ENCODE assay signal across 10 mouse cellular contexts in the genomic region with DNA sequence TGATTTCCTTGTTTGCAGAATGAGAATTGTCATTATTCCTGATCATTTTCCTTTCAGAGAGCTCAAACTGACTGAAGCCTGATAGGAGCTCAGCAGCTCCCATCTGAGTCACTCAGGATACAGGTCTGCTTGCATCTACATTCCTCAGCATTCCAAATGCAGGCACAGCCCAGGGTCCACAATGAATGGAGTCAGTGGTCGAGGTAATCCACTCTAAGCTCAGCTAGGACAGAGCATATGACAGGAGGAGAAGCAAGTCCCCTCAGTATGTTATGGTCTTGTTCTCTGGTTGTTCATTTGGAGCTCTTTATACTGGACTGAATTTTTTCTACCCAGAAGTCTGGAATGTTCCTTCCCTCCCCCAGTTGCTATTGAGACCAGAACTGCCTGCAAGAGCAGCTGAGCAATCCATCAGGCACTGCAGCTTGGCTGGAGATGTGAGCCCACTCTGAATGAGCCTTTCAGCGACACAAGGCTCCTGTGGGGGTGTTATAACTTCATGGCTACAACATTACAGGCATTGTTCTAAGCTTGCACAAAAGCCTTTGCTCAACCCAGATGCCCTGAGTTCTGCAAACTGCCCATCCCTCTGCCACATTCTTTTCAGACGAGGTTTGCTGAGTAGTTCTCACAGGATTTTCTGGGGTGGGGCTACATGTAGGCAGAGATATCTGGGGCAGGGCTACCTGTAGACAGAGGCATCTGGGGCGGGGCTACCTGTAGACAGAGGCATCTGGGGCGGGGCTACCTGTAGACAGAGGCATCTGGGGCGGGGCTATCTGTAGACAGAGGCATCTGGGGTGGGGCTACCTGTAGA. TPM values are rescaled to one million over a fixed set of nuclear protein-coding genes. Genes with fewer than 3 reads are reported as not detected.
DNase-seq lines count a peak whose midpoint lies in the region; ATAC-seq and TF ChIP-seq lines count a peak whose summit lies in the region.
"Had no signal": no experiment of that assay in that cellular context is flagged by ENCODE, and none has a peak within 500 bp of the region (broad histone marks: within the 10 kb centered on the region; RNA-seq: fewer than 3 reads in every experiment).

No protein-coding gene starts in this region.

- no peaks in the 10 kb centered on the region for H3K9me3 ChIP-seq in limb, embryonic 15.5 days
- no peaks in the 10 kb centered on the region for H3K9me3 ChIP-seq in stomach, postnatal 0 days (ENCODE audit: control insufficient read depth, low read length)
- no peaks in the 10 kb centered on the region for H3K9me3 ChIP-seq in forebrain, embryonic 13.5 days (replicated peaks)

- H3K9ac ChIP-seq in limb, embryonic 15.5 days = no peak overlapping the region
- H3K9ac ChIP-seq in stomach, postnatal 0 days (ENCODE audit: low read length) = no peak overlapping the region
- no peak overlapping the region for H3K9ac ChIP-seq in forebrain, embryonic 13.5 days

- peak; percentile 29 for DNase-seq in cerebellum, adult 11-12 months
- DNase-seq in cerebellum, postnatal 25 days = no peak
- peak; percentile 11 for DNase-seq in thymus, postnatal 14 days
- no peak for DNase-seq in thymus, postnatal 0 days (ENCODE audit: low spot score)
- DNase-seq in stomach, postnatal 0 days (ENCODE audit: low spot score) = peak; percentile 20
- no peak for DNase-seq in cerebellum, postnatal 36 days
- DNase-seq: heart, adult 18-20 months had no signal

- ATAC-seq in limb, embryonic 15.5 days (ENCODE audit: insufficient number of reproducible peaks, low FRiP score, low TSS enrichment, low read depth) = no peak
- ATAC-seq in stomach, postnatal 0 days (ENCODE audit: low FRiP score, low TSS enrichment) = peak; percentile 73
- no peak for ATAC-seq in forebrain, embryonic 13.5 days

- no peak for TF ChIP-seq CTCF in stomach, postnatal 0 days (IDR thresholded peaks at IDR 0.05; ENCODE audit: low read depth)

- H3K4me3 ChIP-seq in limb, embryonic 15.5 days = no peak overlapping the region
- H3K4me3 ChIP-seq in stomach, postnatal 0 days (ENCODE audit: low read depth, low read length) = no peak overlapping the region
- H3K4me3 ChIP-seq in forebrain, embryonic 13.5 days = no peak overlapping the region

- no peak for TF ChIP-seq EP300 in stomach, postnatal 0 days (optimal IDR thresholded peaks at IDR 0.05)

- peaks cover 5% of the 10 kb centered on the region; the same call in 1 of the 2 replicates for H3K4me1 ChIP-seq in limb, embryonic 15.5 days
- H3K4me1 ChIP-seq in stomach, postnatal 0 days (replicated peaks; ENCODE audit: control insufficient read depth, insufficient read depth) = no peaks in the 10 kb centered on the region
- peaks cover 7% of the 10 kb centered on the region; the same call in 1 of the 2 replicates for H3K4me1 ChIP-seq in forebrain, embryonic 13.5 days

- H3K27ac ChIP-seq in limb, embryonic 15.5 days = 0 out of 2 replicates have a peak overlapping the region, but pooled peaks have one; percentile 1
- H3K27ac ChIP-seq in stomach, postnatal 0 days (replicated peaks) = peak overlapping the region; percentile 63
- H3K27ac ChIP-seq in forebrain, embryonic 13.5 days = no peak overlapping the region
- H3K27ac ChIP-seq: macrophage had no signal

- no peaks in the 10 kb centered on the region for H3K36me3 ChIP-seq in limb, embryonic 15.5 days
- H3K36me3 ChIP-seq in stomach, postnatal 0 days (ENCODE audit: control insufficient read depth, insufficient read depth, low read length) = no peaks in the 10 kb centered on the region
- no peaks in the 10 kb centered on the region for H3K36me3 ChIP-seq in forebrain, embryonic 13.5 days (ENCODE audit: poor library complexity, severe bottlenecking)

- no peaks in the 10 kb centered on the region for H3K27me3 ChIP-seq in limb, embryonic 15.5 days
- no peaks in the 10 kb centered on the region for H3K27me3 ChIP-seq in stomach, postnatal 0 days (ENCODE audit: control insufficient read depth, insufficient read depth, low read length)
- no peaks in the 10 kb centered on the region for H3K27me3 ChIP-seq in forebrain, embryonic 13.5 days

- H3K4me2 ChIP-seq in limb, embryonic 15.5 days = no peak overlapping the region
- H3K4me2 ChIP-seq in stomach, postnatal 0 days (replicated peaks; ENCODE audit: low read depth) = no peak overlapping the region
- H3K4me2 ChIP-seq in forebrain, embryonic 13.5 days = no peak overlapping the region

- 27% methylated on average over 6 of the region's 6 CpGs for WGBS in limb, embryonic 15.5 days
- WGBS in stomach, postnatal 0 days = 26% methylated on average over 6 of the region's 6 CpGs
- WGBS in forebrain, embryonic 13.5 days = 37% methylated on average over 6 of the region's 6 CpGs

RNA-seq across cellular contexts. Expression of gene Zfp706, which starts 24.0 kb away (rescaled TPM):
- polyA plus RNA-seq in thymus, postnatal 0 days (2015; fragmentation: Nextera tagmentation; extraction: Ambion mirVana) = 596 and 599 TPM in 2 replicates
- polyA plus RNA-seq in limb, embryonic 15.5 days (2015; fragmentation: Nextera tagmentation; extraction: Ambion mirVana) = 515 and 536 TPM in 2 replicates
- 868 and 874 TPM in 2 replicates for polyA plus RNA-seq in stomach, postnatal 0 days (2015; fragmentation: Nextera tagmentation; extraction: Ambion mirVana)
- polyA plus RNA-seq in forebrain, embryonic 13.5 days (2015; fragmentation: Nextera tagmentation; extraction: Ambion mirVana) = 485 and 515 TPM in 2 replicates

Comparison
In these comparisons a context has a peak if more than half of its experiments do, and no peak if none do; other contexts are left out.
1. DNase-seq: peak in cerebellum, adult 11-12 months (single experiment), thymus, postnatal 14 days (single experiment) and stomach, postnatal 0 days (single experiment); none in cerebellum, postnatal 25 days (0 of 2), thymus, postnatal 0 days (single experiment) and cerebellum, postnatal 36 days (0 of 2).